Mouse (Mus musculus) gastrocnemius, postnatal 14 days (tissue): ENCODE results near the gene Lrrc4. TPM values are rescaled to one million over a fixed set of nuclear protein-coding genes. Genes with fewer than 3 reads are reported as not detected.
A peak's percentile ranks its signal among the peaks of the same experiment; 100 is the strongest.

ENCODE experiments used
- DNase-seq: peaks from one replicate; pipeline ENCODE4 v3.0.0; 2021; ENCODE audit warnings: mixed read lengths
- intact Hi-C: fragments of 180-260 bp; cut with DNase I; formaldehyde crosslinking; loops from one replicate; pipeline ENCODE4 v1.15.1; 2025; ENCODE audit warnings: low total_unique reads
- total RNA-seq, 2 experiments: library from RNA; stranded (reverse); gene quantifications; 2 replicates each; pipeline ENCODE4 v1.2.3; 2021

Lrrc4 gene
- total RNA-seq, 2 experiments from 2014 or later, result 0.64 to 0.68 TPM

- no peak for DNase-seq
- intact Hi-C loops, result no loop called here
Observed at GRCm38 (mm10) chr6:28791809-28792208, 39.7 kb downstream of the Lrrc4 start.

GRCm38 (mm10) chr6:28791183-28791582 is 40.4 kb downstream of the Lrrc4 start:
- DNase-seq, result no peak
- intact Hi-C loops, result no loop called here

DNA sequence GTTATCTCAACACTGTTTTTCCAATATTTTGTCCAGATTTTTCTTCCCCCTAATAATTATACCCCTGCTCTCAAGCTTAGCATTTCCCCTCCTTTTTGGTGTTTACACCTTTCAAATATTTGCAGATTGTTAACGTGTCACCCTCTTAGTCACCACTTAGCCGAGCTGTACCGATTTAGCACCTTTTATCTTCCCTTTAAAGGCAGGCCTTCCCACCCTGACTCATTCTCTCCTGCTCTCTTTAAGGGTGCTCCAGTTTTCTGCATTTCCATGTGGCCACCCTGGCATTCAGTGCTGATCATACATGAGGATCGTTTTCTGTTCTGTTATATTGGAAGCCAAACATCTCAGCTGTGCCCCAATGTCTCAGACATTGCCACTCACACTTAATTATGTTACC is 41.9 kb downstream of the Lrrc4 start:
- intact Hi-C loops, result no loop called here
- no peak for DNase-seq

DNA sequence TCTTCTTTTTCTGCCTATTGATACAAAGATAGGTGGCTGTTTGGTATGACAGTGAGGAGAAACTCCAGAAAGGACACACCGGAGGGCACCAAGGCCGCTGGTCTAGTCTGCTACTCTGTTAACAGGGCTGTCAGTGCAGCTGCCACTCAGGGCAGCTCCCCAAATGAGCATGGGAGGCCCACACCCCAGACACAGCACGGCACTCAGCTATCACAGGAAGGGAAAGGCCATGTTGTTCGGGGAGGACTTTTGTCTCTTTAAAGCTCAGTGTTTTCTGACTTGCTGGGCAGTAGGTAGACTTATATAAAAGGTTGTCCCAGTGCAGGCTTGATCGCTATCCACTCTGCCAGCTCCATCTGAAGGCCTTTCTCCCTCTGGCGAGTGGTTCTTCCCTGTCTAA is 44.4 kb downstream of the Lrrc4 start:
- intact Hi-C loops, result no loop called here
- no peak for DNase-seq

- intact Hi-C loops, result no loop called here
- DNase-seq, result no peak
Observed at GRCm38 (mm10) chr6:28785770-28786169, 45.8 kb downstream of the Lrrc4 start.

- intact Hi-C loops, result no loop called here
- DNase-seq, result no peak
Observed at GRCm38 (mm10) chr6:28783953-28784352, 47.6 kb downstream of the Lrrc4 start.

- intact Hi-C loops, result no loop called here
Observed at GRCm38 (mm10) chr6:28783082-28783647, 48.4 kb downstream of the Lrrc4 start.

GRCm38 (mm10) chr6:28781696-28782095 is 49.9 kb downstream of the Lrrc4 start:
- intact Hi-C loops, result no loop called here
- DNase-seq, result no peak

More at GRCm38 (mm10) chr6:28783082-28783647, 48.4 kb downstream of the Lrrc4 start:
- DNase-seq, result no peak

- intact Hi-C loops, result no loop called here
- DNase-seq, result no peak
Observed at GRCm38 (mm10) chr6:28771331-28771730, 60.2 kb downstream of the Lrrc4 start.

GRCm38 (mm10) chr6:28767891-28768481 is 63.6 kb downstream of the Lrrc4 start:
- intact Hi-C loops, result no loop called here
- no peak for DNase-seq

DNA sequence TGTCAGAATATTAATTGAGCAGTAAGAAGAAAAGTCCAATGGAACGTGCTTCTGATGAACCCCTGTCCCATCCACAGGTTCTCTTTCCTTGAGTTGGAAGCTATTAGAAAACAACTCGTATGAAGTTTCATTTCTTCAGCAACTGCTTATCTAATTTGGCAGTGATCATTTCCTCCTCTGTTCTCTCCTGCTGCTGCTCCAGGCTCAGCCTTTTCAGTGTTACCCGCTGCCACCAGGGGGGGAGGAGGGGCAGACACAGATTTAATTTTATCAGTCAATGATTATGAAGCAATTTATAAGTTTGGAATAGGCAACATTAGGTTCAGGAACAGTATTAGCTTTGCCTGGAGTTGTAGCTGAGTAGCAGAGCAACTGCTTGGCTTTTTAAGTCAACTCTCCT is 64.9 kb downstream of the Lrrc4 start:
- intact Hi-C loops, result no loop called here
- DNase-seq, result no peak

- intact Hi-C loops, result no loop called here
- no peak for DNase-seq
Observed at GRCm38 (mm10) chr6:28762132-28762775, 69.3 kb downstream of the Lrrc4 start.

- no peak for DNase-seq
Observed at GRCm38 (mm10) chr6:28761728-28762127, 69.8 kb downstream of the Lrrc4 start.

DNA sequence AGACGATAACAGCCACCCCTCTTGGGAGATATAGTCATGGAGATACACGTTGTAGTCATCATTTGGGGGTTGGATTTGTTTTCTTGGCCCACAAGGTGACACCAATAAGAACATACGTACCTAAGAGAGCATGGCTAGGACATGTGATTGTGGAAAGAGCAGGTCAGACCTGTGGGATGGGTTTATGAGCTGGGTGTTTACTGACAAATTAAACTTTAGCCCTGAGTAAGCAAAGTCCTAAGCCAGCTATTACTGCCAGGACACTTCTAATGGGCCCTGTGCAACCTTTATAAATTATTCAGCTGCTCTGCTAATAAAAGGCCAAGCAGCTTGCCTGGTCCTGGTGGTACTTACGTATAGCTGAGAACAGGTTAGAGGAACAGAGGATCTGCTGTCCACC is 73.3 kb downstream of the Lrrc4 start:
- DNase-seq, result no peak
- intact Hi-C loops, result no loop called here

More at GRCm38 (mm10) chr6:28761728-28762127, 69.8 kb downstream of the Lrrc4 start:
- intact Hi-C loops, result no loop called here

- peak; percentile 29 for DNase-seq
Observed at GRCm38 (mm10) chr6:28756306-28757018, 75.1 kb downstream of the Lrrc4 start.

GRCm38 (mm10) chr6:28754127-28754898 is 77.2 kb downstream of the Lrrc4 start:
- no peak for DNase-seq
- intact Hi-C loops, result no loop called here

More at GRCm38 (mm10) chr6:28756306-28757018, 75.1 kb downstream of the Lrrc4 start:
- intact Hi-C loops, result no loop called here

- no peak for DNase-seq
- intact Hi-C loops, result no loop called here
Observed at GRCm38 (mm10) chr6:28753681-28754080, 77.9 kb downstream of the Lrrc4 start.

DNA sequence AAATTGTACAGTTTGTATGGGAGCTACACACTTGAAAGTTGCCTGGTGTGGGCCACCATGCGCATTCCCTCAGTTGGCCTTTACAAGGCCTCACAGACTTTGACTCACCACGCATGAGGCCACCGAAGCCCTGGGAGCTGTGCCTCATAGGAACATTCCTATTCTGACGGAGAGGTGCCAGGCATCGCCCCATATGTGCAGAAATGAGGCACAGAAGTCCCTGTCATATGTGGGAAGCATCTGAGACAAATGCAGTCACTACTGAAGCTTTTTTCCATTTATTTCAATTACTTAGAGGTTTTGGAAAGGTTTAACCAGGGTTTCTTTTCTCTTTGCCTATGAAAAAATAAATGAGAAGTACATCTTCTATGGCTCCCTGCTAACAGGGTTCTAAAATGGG is 78.3 kb downstream of the Lrrc4 start:
- no peak for DNase-seq
- intact Hi-C loops, result no loop called here

DNA sequence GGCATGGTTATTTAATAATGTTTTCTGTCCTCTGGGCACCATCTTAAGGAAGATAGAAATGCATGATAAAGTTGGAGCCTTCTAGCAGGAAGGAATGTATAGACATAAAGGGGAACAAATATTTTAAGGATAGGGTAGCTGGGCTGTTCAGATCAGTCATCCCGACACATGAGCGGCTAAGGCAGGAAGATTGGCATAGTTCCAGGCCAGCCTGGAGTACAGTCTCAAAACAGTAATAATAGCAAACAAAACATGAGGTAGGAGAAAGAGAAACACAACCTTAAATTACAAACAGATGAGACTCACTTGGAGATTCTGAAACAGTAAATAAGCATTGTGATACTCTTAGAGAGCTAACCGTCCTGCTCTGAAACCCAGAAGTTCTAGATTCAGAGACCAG is 80.4 kb downstream of the Lrrc4 start:
- no peak for DNase-seq
- intact Hi-C loops, result no loop called here

DNA sequence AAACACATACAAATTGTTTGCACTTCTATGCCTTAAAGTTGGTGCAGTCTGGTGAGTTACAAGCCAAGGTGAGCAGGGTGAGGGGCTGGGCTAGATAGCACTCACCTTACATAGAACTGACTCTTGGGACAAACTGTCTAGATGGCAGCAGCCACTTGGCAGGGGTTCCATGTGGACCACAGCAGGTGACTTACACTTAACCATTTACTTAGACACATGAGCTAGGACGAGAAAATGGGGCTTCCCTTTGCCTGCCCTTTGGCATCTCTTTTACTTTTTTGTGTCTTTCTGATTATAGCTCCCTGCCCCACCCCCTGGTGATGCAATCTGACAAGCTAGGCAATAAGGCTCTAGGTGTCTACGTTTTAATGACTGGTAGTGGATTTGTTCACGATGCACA is 82.3 kb downstream of the Lrrc4 start:
- DNase-seq, result no peak
- intact Hi-C loops, result no loop called here
